Mouse (Mus musculus): ENCODE data around the gene Dalrd3. TPM values are rescaled to one million over a fixed set of nuclear protein-coding genes. Genes with fewer than 3 reads are reported as not detected.
"Not testable (repeated sequence)": the region's sequence is repeated elsewhere in the genome, so short reads cannot be mapped to it uniquely, and the experiment has no call there.

Dalrd3 gene
- polyA plus RNA-seq, 1 experiment: 57.1 TPM

- Histone ChIP-seq H3K27ac (replicated peaks; ENCODE audit: low read depth, low read length) (peak overlapping the region; percentile 49; the same call in 1 of the 2 replicates), H3K4me3 (ENCODE audit: insufficient read depth, low read depth, low read length) (peak overlapping the region; percentile 74), H3K4me1 (ENCODE audit: control insufficient read depth, insufficient read depth, insufficient read length, low read length) (peaks cover 8% of the 10 kb centered on the region)
Observed at GRCm38 (mm10) chr9:108579344-108579690, 9.6 kb downstream of the Dalrd3 start.

- Histone ChIP-seq H3K4me3 (ENCODE audit: insufficient read depth, low read depth, low read length) (no peak overlapping the region), H3K27ac (replicated peaks; ENCODE audit: low read depth, low read length) (no peak overlapping the region)
Observed at GRCm38 (mm10) chr9:108587571-108588180, 18.0 kb downstream of the Dalrd3 start.

GRCm38 (mm10) chr9:108589229-108589628 lies 19.5 kb downstream of the Dalrd3 start:
- Histone ChIP-seq H3K27ac (replicated peaks; ENCODE audit: low read depth, low read length) (no peak overlapping the region), H3K4me3 (ENCODE audit: insufficient read depth, low read depth, low read length) (no peak overlapping the region), H3K4me1 (ENCODE audit: control insufficient read depth, insufficient read depth, insufficient read length, low read length) (no peaks in the 10 kb centered on the region)

More at GRCm38 (mm10) chr9:108587571-108588180, 18.0 kb downstream of the Dalrd3 start:
- H3K4me1 ChIP-seq (ENCODE audit: control insufficient read depth, insufficient read depth, insufficient read length, low read length): no peaks in the 10 kb centered on the region

- Histone ChIP-seq H3K27ac (replicated peaks; ENCODE audit: low read depth, low read length) (no peak overlapping the region), H3K4me1 (ENCODE audit: control insufficient read depth, insufficient read depth, insufficient read length, low read length) (no peaks in the 10 kb centered on the region), H3K4me3 (ENCODE audit: insufficient read depth, low read depth, low read length) (no peak overlapping the region)
Observed at GRCm38 (mm10) chr9:108591462-108591861, 21.8 kb downstream of the Dalrd3 start.

- Histone ChIP-seq H3K4me1 (ENCODE audit: control insufficient read depth, insufficient read depth, insufficient read length, low read length) (no peaks in the 10 kb centered on the region), H3K4me3 (ENCODE audit: insufficient read depth, low read depth, low read length) (no peak overlapping the region), H3K27ac (replicated peaks; ENCODE audit: low read depth, low read length) (no peak overlapping the region)
Observed at GRCm38 (mm10) chr9:108594354-108594753, 24.7 kb downstream of the Dalrd3 start.

- Histone ChIP-seq H3K27ac (replicated peaks; ENCODE audit: low read depth, low read length) (no peak within 1 kb of the TSS), H3K4me1 (ENCODE audit: control insufficient read depth, insufficient read depth, insufficient read length, low read length) (no peaks in the 10 kb centered on the region), H3K4me3 (ENCODE audit: insufficient read depth, low read depth, low read length) (peak within 1 kb of the TSS; percentile 90)
Observed at GRCm38 (mm10) chr9:108596998-108597764, 27.5 kb downstream of the Dalrd3 start, which contains the start of gene P4htm. Gene P4htm, minus strand, starts transcription at chr9:108597667.

GRCm38 (mm10) chr9:108599021-108599566 lies 29.4 kb downstream of the Dalrd3 start:
- H3K27ac ChIP-seq (replicated peaks; ENCODE audit: low read depth, low read length): no peak overlapping the region
- H3K4me3 ChIP-seq (ENCODE audit: insufficient read depth, low read depth, low read length): no peak overlapping the region
- no peaks in the 10 kb centered on the region for H3K4me1 ChIP-seq (ENCODE audit: control insufficient read depth, insufficient read depth, insufficient read length, low read length)

- H3K4me3 ChIP-seq (ENCODE audit: insufficient read depth, low read depth, low read length): no peak overlapping the region
- no peaks in the 10 kb centered on the region for H3K4me1 ChIP-seq (ENCODE audit: control insufficient read depth, insufficient read depth, insufficient read length, low read length)
- H3K27ac ChIP-seq (replicated peaks; ENCODE audit: low read depth, low read length): no peak overlapping the region
Observed at GRCm38 (mm10) chr9:108600011-108600410, 30.3 kb downstream of the Dalrd3 start.

GRCm38 (mm10) chr9:108601986-108602385 lies 32.3 kb downstream of the Dalrd3 start:
- Histone ChIP-seq H3K27ac (replicated peaks; ENCODE audit: low read depth, low read length) (no peak overlapping the region), H3K4me3 (ENCODE audit: insufficient read depth, low read depth, low read length) (no peak overlapping the region), H3K4me1 (ENCODE audit: control insufficient read depth, insufficient read depth, insufficient read length, low read length) (no peaks in the 10 kb centered on the region)

GRCm38 (mm10) chr9:108607929-108608328 lies 38.2 kb downstream of the Dalrd3 start:
- not testable (repeated sequence) for H3K27ac ChIP-seq (replicated peaks; ENCODE audit: low read depth, low read length); H3K4me3 ChIP-seq (ENCODE audit: insufficient read depth, low read depth, low read length)

GRCm38 (mm10) chr9:108608889-108609288 lies 39.2 kb downstream of the Dalrd3 start:
- Histone ChIP-seq H3K4me1 (ENCODE audit: control insufficient read depth, insufficient read depth, insufficient read length, low read length) (no peaks in the 10 kb centered on the region), H3K27ac (replicated peaks; ENCODE audit: low read depth, low read length) (no peak overlapping the region), H3K4me3 (ENCODE audit: insufficient read depth, low read depth, low read length) (no peak overlapping the region)

More at GRCm38 (mm10) chr9:108607929-108608328, 38.2 kb downstream of the Dalrd3 start:
- H3K4me1 ChIP-seq (ENCODE audit: control insufficient read depth, insufficient read depth, insufficient read length, low read length): not testable (repeated sequence)

- H3K4me3 ChIP-seq (ENCODE audit: insufficient read depth, low read depth, low read length): no peak overlapping the region
- H3K27ac ChIP-seq (replicated peaks; ENCODE audit: low read depth, low read length): no peak overlapping the region
- H3K4me1 ChIP-seq (ENCODE audit: control insufficient read depth, insufficient read depth, insufficient read length, low read length): no peaks in the 10 kb centered on the region
Observed at GRCm38 (mm10) chr9:108611488-108611887, 41.8 kb downstream of the Dalrd3 start.

GRCm38 (mm10) chr9:108617301-108617700 lies 47.6 kb downstream of the Dalrd3 start:
- Histone ChIP-seq H3K27ac (replicated peaks; ENCODE audit: low read depth, low read length) (no peak overlapping the region), H3K4me1 (ENCODE audit: control insufficient read depth, insufficient read depth, insufficient read length, low read length) (no peaks in the 10 kb centered on the region)

More at GRCm38 (mm10) chr9:108617301-108617700, 47.6 kb downstream of the Dalrd3 start:
- no peak overlapping the region for H3K4me3 ChIP-seq (ENCODE audit: insufficient read depth, low read depth, low read length)
